Mouse (Mus musculus) MEL (cell line): ENCODE data around the gene Gnb3. TPM values are rescaled to one million over a fixed set of nuclear protein-coding genes. Genes with fewer than 3 reads are reported as not detected.

Experiments used
- DNase-seq: peaks from one replicate; pipeline ENCODE4 v3.0.0; 2011; ENCODE audit warnings: low read depth, low spot score
- H3K27ac ChIP-seq: 2 replicates; pipeline ENCODE4 v1.5.1; 2012; ENCODE audit warnings: low read depth, mild to moderate bottlenecking, control low read depth, low read length, moderate library complexity; ENCODE audit not compliant: control insufficient read depth
- H3K27me3 ChIP-seq, 2 experiments: fragments of 150-350 bp in 1 of 2; sonication (generic) in 1 of 2; 2 replicates each; pipeline ENCODE4 v1.6.1; 2012; ENCODE audit warnings: low read length in 2 of 2, mild to moderate bottlenecking in 2 of 2, improper control_type of control experiment in 1 of 2, moderate library complexity in 1 of 2; ENCODE audit not compliant: insufficient read depth in 2 of 2, control insufficient read depth in 1 of 2
- H3K36me3 ChIP-seq, 2 experiments: 2 replicates each; pipeline ENCODE4 v1.6.1; 2012 to 2014; ENCODE audit warnings: low read length in 2 of 2, improper control_type of control experiment in 1 of 2, inconsistent platforms in 1 of 2, mild to moderate bottlenecking in 1 of 2; ENCODE audit not compliant: insufficient read depth in 2 of 2, control insufficient read depth in 1 of 2
- H3K4me1 ChIP-seq, 2 experiments: fragments of 150-350 bp in 1 of 2; sonication (generic) in 1 of 2; 2 replicates each; pipeline ENCODE4 v1.6.1; 2012; ENCODE audit warnings: low read length in 2 of 2, improper control_type of control experiment in 1 of 2, mild to moderate bottlenecking in 1 of 2; ENCODE audit not compliant: insufficient read depth in 2 of 2, control insufficient read depth in 1 of 2
- H3K4me3 ChIP-seq, 2 experiments: fragments of 150-350 bp in 1 of 2; sonication (generic) in 1 of 2; 2 replicates each; pipeline ENCODE4 v1.5.1; 2012; ENCODE audit warnings: low read depth in 2 of 2, low read length in 2 of 2, mild to moderate bottlenecking in 2 of 2, moderate library complexity in 2 of 2, control low read depth in 1 of 2, improper control_type of control experiment in 1 of 2; ENCODE audit not compliant: control insufficient read depth in 1 of 2, insufficient read depth in 1 of 2
- H3K79me2 ChIP-seq: 2 replicates; pipeline ENCODE4 v1.6.1; 2012; ENCODE audit warnings: mild to moderate bottlenecking, low read length, moderate library complexity; ENCODE audit not compliant: control insufficient read depth, poor library complexity, insufficient read depth
- H3K9ac ChIP-seq: 2 replicates; pipeline ENCODE4 v1.6.1; 2012; ENCODE audit warnings: low read depth, mild to moderate bottlenecking, control low read depth, low read length, moderate library complexity; ENCODE audit not compliant: control insufficient read depth, poor library complexity, severe bottlenecking
- H3K9me3 ChIP-seq: fragments of 150-350 bp; sonication (generic); replicated peaks from 2 replicates; pipeline ENCODE4 v1.6.1; 2012; ENCODE audit warnings: mild to moderate bottlenecking, low read length, improper control_type of control experiment, moderate library complexity; ENCODE audit not compliant: insufficient read depth
- CTCF ChIP-seq, 3 experiments: IDR thresholded peaks in 2 of 3; conservative IDR thresholded peaks in 1 of 3; 2 replicates each; pipeline ENCODE4 v1.5.1; 2011 to 2012; ENCODE audit warnings: low read length in 3 of 3, low read depth in 2 of 3, mild to moderate bottlenecking in 2 of 3, improper control_type of control experiment in 1 of 3, inconsistent platforms in 1 of 3, mixed read lengths in 1 of 3, moderate library complexity in 1 of 3; ENCODE audit not compliant: control insufficient read depth in 1 of 3, insufficient read depth in 1 of 3, poor library complexity in 1 of 3, severe bottlenecking in 1 of 3
- ELF1 ChIP-seq: IDR thresholded peaks from 2 replicates; pipeline ENCODE4 v1.6.1; 2014; ENCODE audit warnings: low read depth, mild to moderate bottlenecking, inconsistent platforms, low read length, improper control_type of control experiment, moderate library complexity
- GATA1 ChIP-seq: IDR thresholded peaks from 2 replicates; pipeline ENCODE4 v1.6.1; 2011; ENCODE audit warnings: low read depth, low read length, improper control_type of control experiment
- HCFC1 ChIP-seq: IDR thresholded peaks from 2 replicates; pipeline ENCODE4 v1.6.1; 2012; ENCODE audit warnings: low read depth, mild to moderate bottlenecking, inconsistent platforms, low read length, improper control_type of control experiment, moderate library complexity
- JUND ChIP-seq: IDR thresholded peaks from 2 replicates; pipeline ENCODE4 v1.6.1; 2011; ENCODE audit warnings: low read depth, mild to moderate bottlenecking, improper control_type of control experiment, low read length
- KAT2A ChIP-seq: conservative IDR thresholded peaks from 2 replicates; pipeline ENCODE4 v1.6.1; 2012; ENCODE audit warnings: low read depth, low read length, improper control_type of control experiment, inconsistent platforms
- MAFK ChIP-seq: IDR thresholded peaks from 2 replicates; pipeline ENCODE4 v1.6.1; 2011; ENCODE audit warnings: low read depth, mild to moderate bottlenecking, low read length, improper control_type of control experiment, borderline replicate concordance
- MYB ChIP-seq: IDR thresholded peaks from 2 replicates; pipeline ENCODE4 v1.6.1; 2011; ENCODE audit warnings: mild to moderate bottlenecking, low read depth, low read length, improper control_type of control experiment
- MYC ChIP-seq: IDR thresholded peaks from 2 replicates; pipeline ENCODE4 v1.6.1; 2011; ENCODE audit warnings: low read depth, mild to moderate bottlenecking, low read length, improper control_type of control experiment, moderate library complexity
- NELFE ChIP-seq: IDR thresholded peaks from 2 replicates; pipeline ENCODE4 v1.6.1; 2011; ENCODE audit warnings: low read depth, low read length, improper control_type of control experiment
- POLR2A ChIP-seq, 2 experiments: IDR thresholded peaks; 2 replicates each; pipeline ENCODE4 v1.6.1; 2011 to 2012; ENCODE audit warnings: low read length in 2 of 2, mild to moderate bottlenecking in 2 of 2, control low read depth in 1 of 2, improper control_type of control experiment in 1 of 2, low read depth in 1 of 2, moderate library complexity in 1 of 2; ENCODE audit not compliant: control insufficient read depth in 1 of 2, insufficient read depth in 1 of 2, poor library complexity in 1 of 2
- RAD21 ChIP-seq: IDR thresholded peaks from 2 replicates; pipeline ENCODE4 v1.6.1; 2011; ENCODE audit warnings: mild to moderate bottlenecking, low read depth, low read length, improper control_type of control experiment
- RCOR1 ChIP-seq: IDR thresholded peaks from 2 replicates; pipeline ENCODE4 v1.6.1; 2012; ENCODE audit warnings: low read depth, mild to moderate bottlenecking, inconsistent platforms, low read length, improper control_type of control experiment
- SIN3A ChIP-seq: IDR thresholded peaks from 2 replicates; pipeline ENCODE4 v1.6.1; 2012; ENCODE audit warnings: low read length, improper control_type of control experiment, inconsistent platforms
- SMC3 ChIP-seq: IDR thresholded peaks from 2 replicates; pipeline ENCODE4 v1.6.1; 2011; ENCODE audit warnings: low read depth, low read length, improper control_type of control experiment
- TCF12 ChIP-seq: IDR thresholded peaks from 2 replicates; pipeline ENCODE4 v1.6.1; 2014; ENCODE audit warnings: low read depth, mild to moderate bottlenecking, inconsistent platforms, low read length, improper control_type of control experiment, moderate library complexity
- ZNF384 ChIP-seq: IDR thresholded peaks from 2 replicates; pipeline ENCODE4 v1.6.1; 2012; ENCODE audit warnings: low read depth, mild to moderate bottlenecking, inconsistent platforms, low read length, improper control_type of control experiment
- polyA plus RNA-seq, 2 experiments: library from polyadenylated mRNA; stranded (reverse) in 1 of 2; unstranded in 1 of 2; fragments of >175 nt in 1 of 2; fragments of >200 nt in 1 of 2; gene quantifications; 2 replicates each; pipeline versions ENCODE4 v1.2.1 to v1.2.4; 2012; ENCODE audit warnings: low replicate concordance in 2 of 2, low read depth in 1 of 2; ENCODE audit not compliant: insufficient read length in 2 of 2, insufficient read depth in 1 of 2, missing spikeins in 1 of 2
- total RNA-seq: library from RNA; depleted of rRNA; stranded (reverse); fragments of 300-350 nt; gene quantifications from 2 replicates; pipeline ENCODE4 v1.2.3, GENCODE M21; 2012

The Gnb3 gene
- total and polyA plus RNA-seq, 3 experiments = 0.08 to 0.21 TPM; not detected in 1

GRCm38 (mm10) chr6:124856916-124857839 is 17.1 kb upstream of the Gnb3 start, which contains the start of gene P3h3:
Gene P3h3, minus strand, starts transcription at chr6:124857752.
- Histone ChIP-seq H3K9me3 (no peaks in the 10 kb centered on the region), H3K36me3 (no peaks in the 10 kb centered on the region), H3K9ac (peak within 1 kb of the TSS; percentile 59), H3K4me3 (peak within 1 kb of the TSS; percentile 24 to 45), H3K4me1 (peaks cover 0 to 3% of the 10 kb centered on the region in 2 experiments; a peak in 1 of 4 replicates), H3K79me2 (no peaks in the 10 kb centered on the region), H3K27me3 (peaks cover 6 to 9% of the 10 kb centered on the region in 2 experiments), H3K27ac (no peak within 1 kb of the TSS)
- peak; percentile 57 for DNase-seq
- TF ChIP-seq CTCF (IDR thresholded peaks at IDR 0.05 in 2 of 3, conservative IDR thresholded peaks at IDR 0.05 in 1 of 3; ENCODE audit: control insufficient read depth in 1 of 3, insufficient read depth in 1 of 3, low read depth in 2 of 3, low read length in 3 of 3, poor library complexity in 1 of 3, severe bottlenecking in 1 of 3) (peak in 2 of 3 experiments; percentile 45 to 70; a peak in 5 of 6 replicates), JUND (no peak)

- Histone ChIP-seq H3K9me3 (no peaks in the 10 kb centered on the region), H3K27ac (no peak overlapping the region), H3K79me2 (no peaks in the 10 kb centered on the region), H3K4me3 (peak overlapping the region; percentile 24 to 45), H3K4me1 (peaks cover 0 to 3% of the 10 kb centered on the region in 2 experiments; a peak in 1 of 4 replicates), H3K9ac (peak overlapping the region; percentile 19; the same call in 1 of the 2 replicates), H3K36me3 (no peaks in the 10 kb centered on the region), H3K27me3 (peaks cover 7 to 9% of the 10 kb centered on the region in 2 experiments)
- DNase-seq = peak; percentile 21
- TF ChIP-seq SIN3A (no peak), KAT2A (no peak), TCF12 (no peak), SMC3 (no peak), GATA1 (no peak), MYC (no peak), HCFC1 (no peak), POLR2A (IDR thresholded peaks at IDR 0.05; ENCODE audit: control insufficient read depth in 1 of 2, insufficient read depth in 1 of 2, low read depth in 1 of 2, low read length in 2 of 2, poor library complexity in 1 of 2) (no peak), CTCF (IDR thresholded peaks at IDR 0.05 in 2 of 3, conservative IDR thresholded peaks at IDR 0.05 in 1 of 3; ENCODE audit: control insufficient read depth in 1 of 3, insufficient read depth in 1 of 3, low read depth in 2 of 3, low read length in 3 of 3, poor library complexity in 1 of 3, severe bottlenecking in 1 of 3) (no peak), RCOR1 (no peak), NELFE (no peak), MAFK (no peak)
Measured at GRCm38 (mm10) chr6:124856321-124856720, 16.2 kb upstream of the Gnb3 start.

GRCm38 (mm10) chr6:124854647-124855046 is 14.6 kb upstream of the Gnb3 start:
- no peak overlapping the region for H3K27ac ChIP-seq
- TF ChIP-seq NELFE = no peak
- no peak for TF ChIP-seq ELF1
- no peak for TF ChIP-seq RAD21
- TF ChIP-seq TCF12 = no peak
- TF ChIP-seq RCOR1 = no peak
- TF ChIP-seq MYB = no peak
- no peak for TF ChIP-seq ZNF384
- no peak for TF ChIP-seq KAT2A
- TF ChIP-seq SMC3 = no peak
- no peak for TF ChIP-seq CTCF (IDR thresholded peaks at IDR 0.05 in 2 of 3, conservative IDR thresholded peaks at IDR 0.05 in 1 of 3; ENCODE audit: control insufficient read depth in 1 of 3, insufficient read depth in 1 of 3, low read depth in 2 of 3, low read length in 3 of 3, poor library complexity in 1 of 3, severe bottlenecking in 1 of 3)
- no peak overlapping the region for H3K9ac ChIP-seq
- no peaks in the 10 kb centered on the region for H3K9me3 ChIP-seq
- no peak for DNase-seq
- no peaks in the 10 kb centered on the region for H3K36me3 ChIP-seq
- H3K4me1 ChIP-seq = peaks cover 0 to 3% of the 10 kb centered on the region in 2 experiments; a peak in 1 of 4 replicates
- H3K79me2 ChIP-seq = no peaks in the 10 kb centered on the region
- peaks cover 13 to 15% of the 10 kb centered on the region in 2 experiments for H3K27me3 ChIP-seq
- no peak overlapping the region for H3K4me3 ChIP-seq
